Mouse (Mus musculus) midbrain, postnatal 0 days (tissue): ENCODE data around the gene Ehbp1l1. TPM values are rescaled to one million over a fixed set of nuclear protein-coding genes. Genes with fewer than 3 reads are reported as not detected.

ENCODE experiments used
- ATAC-seq: fragments of 200-750 bp; cut with Nextera tagmentation; 2 replicates; pipeline ENCODE4 v1.8.0; 2017; ENCODE audit warnings: moderate number of reproducible peaks, mild to moderate bottlenecking, moderate TSS enrichment, moderate library complexity; ENCODE audit not compliant: low FRiP score
- DNase-seq: peaks from one replicate; pipeline ENCODE4 v3.0.0-alpha.2; 2015; ENCODE audit warnings: low spot score
- H3K27ac ChIP-seq: fragments of 300-500 bp; sonication (generic); 2 replicates; pipeline ENCODE4 v1.5.1; 2014; ENCODE audit warnings: low read depth, mild to moderate bottlenecking, low read length, mixed read lengths
- H3K27me3 ChIP-seq: fragments of 300-500 bp; sonication (generic); 2 replicates; pipeline ENCODE4 v1.6.1; 2014; ENCODE audit warnings: low read length, control low read depth, mixed read lengths; ENCODE audit not compliant: insufficient read depth
- H3K36me3 ChIP-seq: fragments of 300-500 bp; sonication (generic); 2 replicates; pipeline ENCODE4 v1.6.1; 2014; ENCODE audit warnings: low read length, control low read depth, mixed read lengths; ENCODE audit not compliant: insufficient read depth
- H3K4me1 ChIP-seq: fragments of 300-500 bp; sonication (generic); 2 replicates; pipeline ENCODE4 v1.6.1; 2014; ENCODE audit warnings: mild to moderate bottlenecking, control low read depth, antibody characterized with exemption, low read length, mixed read lengths; ENCODE audit not compliant: insufficient read depth
- H3K4me2 ChIP-seq: fragments of 300-500 bp; sonication (generic); 2 replicates; pipeline ENCODE4 v1.6.1; 2014; ENCODE audit warnings: low read depth, mild to moderate bottlenecking, low read length, mixed read lengths; ENCODE audit not compliant: poor library complexity, severe bottlenecking
- H3K4me3 ChIP-seq: fragments of 300-500 bp; sonication (generic); 2 replicates; pipeline ENCODE4 v1.5.1; 2014; ENCODE audit warnings: low read depth, mild to moderate bottlenecking, low read length, moderate library complexity
- H3K9ac ChIP-seq: fragments of 300-500 bp; sonication (generic); replicated peaks from 2 replicates; pipeline ENCODE4 v1.6.1; 2014; ENCODE audit warnings: mild to moderate bottlenecking, low read length, moderate library complexity, mixed read lengths; ENCODE audit not compliant: poor library complexity, severe bottlenecking
- H3K9me3 ChIP-seq: fragments of 300-500 bp; sonication (generic); 2 replicates; pipeline ENCODE4 v1.6.1; 2016; ENCODE audit warnings: low read length, control low read depth
- CTCF ChIP-seq: IDR thresholded peaks from 2 replicates; pipeline ENCODE4 v1.5.1; 2016; ENCODE audit warnings: antibody characterized with exemption, mild to moderate bottlenecking
- WGBS: fragments of 180-500 bp; shearing (Covaris S2); extraction: QIAGEN DNeasy Blood & Tissue Kit; methylation state at CpG from one replicate; pipeline ENCODE4 v1.1.7; 2014; 5-methylcytosine and 5-hydroxymethylcytosine counted together
- polyA plus RNA-seq: library from polyadenylated mRNA; unstranded; fragments of >200 nt; fragmentation: Nextera tagmentation; extraction: Ambion mirVana; gene quantifications from 2 replicates; pipeline ENCODE4 v1.2.1, GENCODE M21; 2015
- total RNA-seq: library from RNA; depleted of rRNA; stranded (reverse); fragments of >200 nt; gene quantifications from 2 replicates; pipeline ENCODE4 v1.2.3, GENCODE M21; 2014

Gene Ehbp1l1
- total and polyA plus RNA-seq, 2 experiments from 2014 or later, result 25.6 to 65.2 TPM

- Histone ChIP-seq H3K4me2 (peak overlapping the region; percentile 100), H3K9ac (no peak overlapping the region; the same call in 1 of the 2 replicates), H3K27ac (0 out of 2 replicates have a peak overlapping the region, but pooled peaks have one; percentile 38), H3K4me1 (peaks cover 11% of the 10 kb centered on the region; the same call in 1 of the 2 replicates), H3K4me3 (no peak overlapping the region), H3K36me3 (peaks cover 37% of the 10 kb centered on the region), H3K9me3 (no peaks in the 10 kb centered on the region), H3K27me3 (no peaks in the 10 kb centered on the region)
- no peak for ATAC-seq
- TF ChIP-seq CTCF, result no peak
- 78% methylated on average over 10 of the region's 10 CpGs for WGBS
- DNase-seq, result no peak
Observed at GRCm38 (mm10) chr19:5692913-5693396, 33.2 kb downstream of the Ehbp1l1 start.

GRCm38 (mm10) chr19:5692086-5692912 is 33.8 kb downstream of the Ehbp1l1 start:
- peak overlapping the region; percentile 100 for H3K4me2 ChIP-seq
- peak overlapping the region; percentile 38 for H3K27ac ChIP-seq
- no peaks in the 10 kb centered on the region for H3K27me3 ChIP-seq
- peaks cover 30% of the 10 kb centered on the region for H3K36me3 ChIP-seq
- 65% methylated on average over 10 of the region's 10 CpGs for WGBS
- ATAC-seq, result no peak
- peak overlapping the region; percentile 54 for H3K9ac ChIP-seq
- TF ChIP-seq CTCF, result no peak
- peaks cover 14% of the 10 kb centered on the region for H3K4me1 ChIP-seq
- H3K9me3 ChIP-seq, result no peaks in the 10 kb centered on the region
- no peak for DNase-seq
- no peak overlapping the region for H3K4me3 ChIP-seq

GRCm38 (mm10) chr19:5691601-5692000 is 34.5 kb downstream of the Ehbp1l1 start:
- DNase-seq, result no peak
- Histone ChIP-seq H3K4me2 (peak overlapping the region; percentile 100; the same call in 1 of the 2 replicates), H3K27ac (peak overlapping the region; percentile 38), H3K9me3 (no peaks in the 10 kb centered on the region), H3K9ac (peak overlapping the region; percentile 20; the same call in 1 of the 2 replicates), H3K4me3 (0 out of 2 replicates have a peak overlapping the region, but pooled peaks have one; percentile 6), H3K4me1 (peaks cover 16% of the 10 kb centered on the region), H3K36me3 (peaks cover 29% of the 10 kb centered on the region), H3K27me3 (no peaks in the 10 kb centered on the region)
- WGBS, result 93% methylated on average over 5 of the region's 5 CpGs
- no peak for ATAC-seq
- TF ChIP-seq CTCF, result no peak

GRCm38 (mm10) chr19:5690343-5690735 is 35.8 kb downstream of the Ehbp1l1 start:
- WGBS, result 72% methylated on average over 15 of the region's 15 CpGs
- H3K4me3 ChIP-seq, result peak overlapping the region; percentile 92
- H3K36me3 ChIP-seq, result peaks cover 30% of the 10 kb centered on the region
- ATAC-seq (no peak), DNase-seq (no peak)
- peaks cover 16% of the 10 kb centered on the region for H3K4me1 ChIP-seq
- peak overlapping the region; percentile 76; the same call in 1 of the 2 replicates for H3K27ac ChIP-seq
- H3K27me3 ChIP-seq, result no peaks in the 10 kb centered on the region
- no peak for TF ChIP-seq CTCF
- H3K9ac ChIP-seq, result peak overlapping the region; percentile 84
- H3K9me3 ChIP-seq, result no peaks in the 10 kb centered on the region
- H3K4me2 ChIP-seq, result peak overlapping the region; percentile 100

GRCm38 (mm10) chr19:5689565-5690342 is 36.4 kb downstream of the Ehbp1l1 start:
- Histone ChIP-seq H3K4me2 (peak overlapping the region; percentile 100), H3K4me3 (peak overlapping the region; percentile 92), H3K27me3 (no peaks in the 10 kb centered on the region), H3K4me1 (peaks cover 16% of the 10 kb centered on the region), H3K27ac (peak overlapping the region; percentile 76), H3K9me3 (no peaks in the 10 kb centered on the region), H3K9ac (peak overlapping the region; percentile 84), H3K36me3 (peaks cover 30% of the 10 kb centered on the region)
- 0 out of 2 replicates have a peak, but pooled peaks have one; percentile 21 for ATAC-seq
- 12% methylated on average over 42 of the region's 42 CpGs for WGBS
- TF ChIP-seq CTCF, result no peak; the same call in 1 of the 2 replicates
- DNase-seq, result peak; percentile 72
